Mouse (Mus musculus): ENCODE measurements around the gene Chrng. TPM values are rescaled to one million over a fixed set of nuclear protein-coding genes. Genes with fewer than 3 reads are reported as not detected.

Gene Chrng
- total RNA-seq, 1 experiment from 2014 or later, result not detected

GRCm38 (mm10) chr1:87245929-87246815 lies 41.7 kb downstream of the Chrng start:
- ATAC-seq (replicated peaks; ENCODE audit: low read depth, poor library complexity, severe bottlenecking), result peak; percentile 90

- ATAC-seq (replicated peaks; ENCODE audit: low read depth, poor library complexity, severe bottlenecking), result peak; percentile 89
Measured at GRCm38 (mm10) chr1:87252040-87252609, 47.7 kb downstream of the Chrng start.

GRCm38 (mm10) chr1:87255173-87255572 lies 50.7 kb downstream of the Chrng start:
- no peak for ATAC-seq (replicated peaks; ENCODE audit: low read depth, poor library complexity, severe bottlenecking)

- ATAC-seq (replicated peaks; ENCODE audit: low read depth, poor library complexity, severe bottlenecking), result no peak
Measured at GRCm38 (mm10) chr1:87257691-87258090, 53.2 kb downstream of the Chrng start.

- ATAC-seq (replicated peaks; ENCODE audit: low read depth, poor library complexity, severe bottlenecking), result peak; percentile 86
Measured at GRCm38 (mm10) chr1:87258484-87258883, 54.0 kb downstream of the Chrng start.

GRCm38 (mm10) chr1:87259316-87259715 lies 54.9 kb downstream of the Chrng start:
- no peak for ATAC-seq (replicated peaks; ENCODE audit: low read depth, poor library complexity, severe bottlenecking)

Other genes starting within 250 kb of the Chrng start
- not detected in 2 replicates for gene Alppl2, start 114.7 kb upstream of the Chrng start, total RNA-seq (2017)
- not detected in 2 replicates for gene Alpi, start 103.1 kb upstream of the Chrng start, total RNA-seq (2017)
- not detected in 2 replicates for gene Akp3, start 79.7 kb upstream of the Chrng start, total RNA-seq (2017)
- gene Ecel1, start 48.1 kb upstream of the Chrng start, total RNA-seq (2017), result not detected in 2 replicates
- not detected in 2 replicates for gene Prss56, start 21.3 kb upstream of the Chrng start, total RNA-seq (2017)
- not detected in 2 replicates for gene Chrnd, start 14.1 kb upstream of the Chrng start, total RNA-seq (2017)
- 147 and 157 TPM in 2 replicates for gene Eif4e2, start 9.3 kb downstream of the Chrng start, total RNA-seq (2017)
- gene Efhd1, start 59.7 kb downstream of the Chrng start, total RNA-seq (2017), result not detected in 2 replicates
- 134 and 174 TPM in 2 replicates for gene Gigyf2, start 122.3 kb downstream of the Chrng start, total RNA-seq (2017)
- gene Kcnj13, start 190.1 kb downstream of the Chrng start, total RNA-seq (2017), result not detected in 2 replicates

Data from common myeloid progenitor, adult 5-6 weeks (primary cell).